Mouse (Mus musculus): ENCODE results near the gene Triobp. TPM values are rescaled to one million over a fixed set of nuclear protein-coding genes. Genes with fewer than 3 reads are reported as not detected.
A peak's percentile ranks its signal among the peaks of the same experiment; 100 is the strongest.

Gene Triobp
- total and polyA plus RNA-seq, 2 experiments from 2014 or later: 19.1 to 45.3 TPM

DNA sequence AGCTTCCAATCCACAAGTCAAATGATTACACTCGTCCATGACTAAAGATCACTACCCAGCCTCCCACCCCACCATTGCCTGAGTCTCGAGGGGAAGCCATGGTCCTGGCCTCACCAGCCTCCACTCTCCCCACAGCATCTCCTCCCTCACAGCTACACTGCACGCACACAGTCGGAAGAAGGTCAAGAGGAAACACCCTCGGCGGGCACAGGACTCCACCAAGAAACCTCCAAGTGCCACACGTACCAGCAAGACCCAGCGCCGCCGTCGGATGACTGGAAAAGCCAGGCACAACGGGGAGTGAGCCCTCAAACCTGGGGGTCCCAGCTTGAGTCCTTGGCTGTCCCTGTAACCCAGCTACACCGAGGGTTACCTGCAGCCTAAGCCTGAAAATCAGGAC, 7.2 kb upstream of the Triobp start:
- Histone ChIP-seq H3K36me3 (replicated peaks; ENCODE audit: control insufficient read depth, insufficient read depth, low read length) (peaks cover 44% of the 10 kb centered on the region), H3K4me2 (ENCODE audit: low read depth, low read length) (no peak overlapping the region), H3K27me3 (ENCODE audit: control insufficient read depth, insufficient read depth, low read length) (no peaks in the 10 kb centered on the region), H3K9ac (replicated peaks; ENCODE audit: low read depth, low read length) (no peak overlapping the region), H3K9me3 (replicated peaks; ENCODE audit: control insufficient read depth, low read length) (no peaks in the 10 kb centered on the region), H3K4me3 (ENCODE audit: low read depth, low read length) (no peak overlapping the region), H3K27ac (ENCODE audit: low read depth) (no peak overlapping the region), H3K4me1 (ENCODE audit: control insufficient read depth, insufficient read depth) (peaks cover 9% of the 10 kb centered on the region; the same call in 1 of the 2 replicates)
- no peak for ATAC-seq (ENCODE audit: insufficient read depth, low read depth)
- DNase-seq (ENCODE audit: low spot score): no peak
- TF ChIP-seq EP300 (IDR thresholded peaks at IDR 0.05; ENCODE audit: low read depth) (no peak), CTCF (IDR thresholded peaks at IDR 0.05; ENCODE audit: low read depth) (no peak)
- 89% methylated on average over 13 of the region's 13 CpGs for WGBS

DNA sequence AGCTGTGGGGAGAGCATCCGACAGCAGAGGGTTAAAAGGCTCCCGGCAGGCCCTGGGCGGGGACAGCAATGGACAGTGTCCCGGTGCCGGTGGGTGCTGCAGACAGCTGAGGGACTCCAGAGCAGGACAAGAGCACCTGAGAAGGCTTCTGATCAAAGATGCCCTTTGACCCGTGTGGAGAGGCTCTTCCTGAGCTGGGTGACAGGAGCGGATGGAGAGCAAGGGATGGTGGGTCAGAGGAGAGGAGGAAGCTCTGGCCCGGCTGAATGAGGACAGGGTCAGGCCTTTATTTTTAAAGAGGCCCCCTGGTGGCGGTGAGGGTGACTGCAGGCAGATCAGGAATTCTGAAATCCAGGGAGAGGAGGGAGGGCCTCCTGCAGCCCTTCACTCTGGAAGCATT, 4.9 kb upstream of the Triobp start:
- H3K9me3 ChIP-seq (replicated peaks; ENCODE audit: control insufficient read depth, low read length): no peaks in the 10 kb centered on the region
- H3K27me3 ChIP-seq (ENCODE audit: control insufficient read depth, insufficient read depth, low read length): 0 out of 2 replicates have a peak, but pooled peaks cover 5% of the 10 kb centered on the region
- H3K27ac ChIP-seq (ENCODE audit: low read depth): no peak overlapping the region
- no peak overlapping the region for H3K9ac ChIP-seq (replicated peaks; ENCODE audit: low read depth, low read length)
- TF ChIP-seq CTCF (IDR thresholded peaks at IDR 0.05; ENCODE audit: low read depth) (peak; percentile 74), EP300 (IDR thresholded peaks at IDR 0.05; ENCODE audit: low read depth) (no peak)
- peak overlapping the region; percentile 40 for H3K4me3 ChIP-seq (ENCODE audit: low read depth, low read length)
- 0 out of 2 replicates have a peak, but pooled peaks cover 2% of the 10 kb centered on the region for H3K4me1 ChIP-seq (ENCODE audit: control insufficient read depth, insufficient read depth)
- ATAC-seq (ENCODE audit: insufficient read depth, low read depth) (peak; percentile 66), DNase-seq (ENCODE audit: low spot score) (peak; percentile 75)
- H3K36me3 ChIP-seq (replicated peaks; ENCODE audit: control insufficient read depth, insufficient read depth, low read length): peaks cover 39% of the 10 kb centered on the region
- peak overlapping the region; percentile 60 for H3K4me2 ChIP-seq (ENCODE audit: low read depth, low read length)
- 2% methylated on average over 9 of the region's 9 CpGs for WGBS

DNA sequence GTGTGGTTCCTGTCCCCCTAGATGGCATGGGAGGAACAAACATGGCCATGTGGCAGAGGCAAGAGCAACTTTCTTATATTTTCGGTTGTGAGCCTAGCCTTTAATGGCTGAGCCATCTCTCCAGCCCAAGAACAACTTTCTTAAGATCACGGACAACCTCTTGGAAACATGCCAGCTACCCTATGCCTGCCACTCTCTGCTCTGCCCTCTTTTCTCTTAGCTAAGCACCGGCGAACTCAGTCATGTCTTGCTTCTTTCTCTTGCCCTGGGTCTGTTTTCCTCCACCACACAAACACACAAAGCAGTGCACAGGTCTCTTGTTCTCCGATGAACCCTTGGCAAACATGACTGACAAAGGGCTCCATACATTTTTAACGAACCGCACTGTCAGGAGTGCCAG, 1.3 kb upstream of the Triobp start:
- DNase-seq (ENCODE audit: low spot score): no peak
- H3K9me3 ChIP-seq (replicated peaks; ENCODE audit: control insufficient read depth, low read length): no peaks in the 10 kb centered on the region
- peaks cover 3% of the 10 kb centered on the region; the same call in 1 of the 2 replicates for H3K36me3 ChIP-seq (replicated peaks; ENCODE audit: control insufficient read depth, insufficient read depth, low read length)
- no peak overlapping the region for H3K4me2 ChIP-seq (ENCODE audit: low read depth, low read length)
- H3K9ac ChIP-seq (replicated peaks; ENCODE audit: low read depth, low read length): no peak overlapping the region
- 71% methylated on average over 7 of the region's 7 CpGs for WGBS
- no peak for TF ChIP-seq CTCF (IDR thresholded peaks at IDR 0.05; ENCODE audit: low read depth)
- no peak for TF ChIP-seq EP300 (IDR thresholded peaks at IDR 0.05; ENCODE audit: low read depth)
- no peak for ATAC-seq (ENCODE audit: insufficient read depth, low read depth)
- 0 out of 2 replicates have a peak, but pooled peaks cover 5% of the 10 kb centered on the region for H3K27me3 ChIP-seq (ENCODE audit: control insufficient read depth, insufficient read depth, low read length)
- H3K4me3 ChIP-seq (ENCODE audit: low read depth, low read length): no peak overlapping the region
- 0 out of 2 replicates have a peak, but pooled peaks cover 6% of the 10 kb centered on the region for H3K4me1 ChIP-seq (ENCODE audit: control insufficient read depth, insufficient read depth)
- no peak overlapping the region for H3K27ac ChIP-seq (ENCODE audit: low read depth)

DNA sequence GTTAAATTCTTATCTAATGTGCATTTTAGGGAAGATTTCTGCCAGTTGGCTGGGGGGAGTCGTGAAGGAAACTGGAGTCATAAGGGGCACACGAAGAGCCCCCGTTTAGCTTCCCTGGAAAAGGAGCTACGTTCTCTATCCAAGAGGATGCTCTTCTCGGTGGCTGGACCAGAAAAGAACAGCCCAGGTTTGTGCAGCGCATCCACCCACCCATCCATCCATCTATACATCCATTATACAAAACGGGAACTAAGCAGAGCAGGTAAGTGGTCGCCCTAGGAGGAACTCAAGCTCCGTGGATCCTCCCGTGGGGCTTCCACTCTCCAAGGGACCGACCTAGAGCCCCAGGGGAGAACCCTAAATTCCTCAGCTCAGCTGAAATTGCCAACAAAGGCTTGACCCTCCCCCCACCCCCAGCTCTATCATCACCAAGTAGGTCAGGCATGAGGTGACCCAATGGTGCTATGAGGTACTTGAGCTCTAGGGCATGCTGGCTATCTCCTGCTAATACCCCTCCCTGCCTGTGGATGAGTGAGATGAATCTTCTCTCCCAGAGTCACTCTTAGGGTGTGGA, 715 bp downstream of the Triobp start:
- Histone ChIP-seq H3K27ac (ENCODE audit: low read depth) (no peak overlapping the region), H3K27me3 (ENCODE audit: control insufficient read depth, insufficient read depth, low read length) (0 out of 2 replicates have a peak, but pooled peaks cover 5% of the 10 kb centered on the region), H3K9me3 (replicated peaks; ENCODE audit: control insufficient read depth, low read length) (no peaks in the 10 kb centered on the region), H3K4me1 (ENCODE audit: control insufficient read depth, insufficient read depth) (0 out of 2 replicates have a peak, but pooled peaks cover 3% of the 10 kb centered on the region), H3K9ac (replicated peaks; ENCODE audit: low read depth, low read length) (no peak overlapping the region; the same call in 1 of the 2 replicates), H3K4me2 (ENCODE audit: low read depth, low read length) (peak overlapping the region; percentile 64), H3K36me3 (replicated peaks; ENCODE audit: control insufficient read depth, insufficient read depth, low read length) (no peaks in the 10 kb centered on the region), H3K4me3 (ENCODE audit: low read depth, low read length) (peak overlapping the region; percentile 40)
- TF ChIP-seq CTCF (IDR thresholded peaks at IDR 0.05; ENCODE audit: low read depth) (no peak), EP300 (IDR thresholded peaks at IDR 0.05; ENCODE audit: low read depth) (no peak)
- 8% methylated on average over 11 of the region's 11 CpGs for WGBS
- DNase-seq (ENCODE audit: low spot score): no peak
- ATAC-seq (ENCODE audit: insufficient read depth, low read depth): no peak

DNA sequence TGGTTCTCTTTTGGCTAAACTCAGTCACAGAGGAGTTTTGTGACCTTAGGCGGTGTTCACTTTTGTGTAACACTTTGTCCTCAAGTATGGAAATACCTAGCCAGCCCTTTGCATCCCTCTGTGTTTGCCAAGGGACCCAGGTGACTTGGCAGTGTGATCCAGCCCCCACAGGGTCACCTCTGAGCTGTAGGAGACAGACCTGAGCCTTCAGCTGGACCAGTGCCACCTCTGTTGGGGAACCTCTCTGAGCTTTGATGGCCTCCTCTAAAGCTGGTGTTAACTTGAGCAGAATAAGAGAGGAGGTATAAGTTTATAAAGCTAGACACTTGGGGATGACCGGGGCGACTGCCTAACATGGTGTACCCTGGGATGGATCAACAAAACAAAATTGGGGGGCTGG, 1.4 kb downstream of the Triobp start:
- no peak for TF ChIP-seq CTCF (IDR thresholded peaks at IDR 0.05; ENCODE audit: low read depth)
- no peak for TF ChIP-seq EP300 (IDR thresholded peaks at IDR 0.05; ENCODE audit: low read depth)
- Histone ChIP-seq H3K27me3 (ENCODE audit: control insufficient read depth, insufficient read depth, low read length) (0 out of 2 replicates have a peak, but pooled peaks cover 5% of the 10 kb centered on the region), H3K4me2 (ENCODE audit: low read depth, low read length) (no peak overlapping the region), H3K9me3 (replicated peaks; ENCODE audit: control insufficient read depth, low read length) (no peaks in the 10 kb centered on the region), H3K9ac (replicated peaks; ENCODE audit: low read depth, low read length) (no peak overlapping the region), H3K36me3 (replicated peaks; ENCODE audit: control insufficient read depth, insufficient read depth, low read length) (no peaks in the 10 kb centered on the region), H3K4me1 (ENCODE audit: control insufficient read depth, insufficient read depth) (0 out of 2 replicates have a peak, but pooled peaks cover 3% of the 10 kb centered on the region), H3K4me3 (ENCODE audit: low read depth, low read length) (no peak overlapping the region), H3K27ac (ENCODE audit: low read depth) (no peak overlapping the region)
- no peak for ATAC-seq (ENCODE audit: insufficient read depth, low read depth)
- WGBS: 96% methylated on average over 3 of the region's 3 CpGs
- DNase-seq (ENCODE audit: low spot score): no peak

DNA sequence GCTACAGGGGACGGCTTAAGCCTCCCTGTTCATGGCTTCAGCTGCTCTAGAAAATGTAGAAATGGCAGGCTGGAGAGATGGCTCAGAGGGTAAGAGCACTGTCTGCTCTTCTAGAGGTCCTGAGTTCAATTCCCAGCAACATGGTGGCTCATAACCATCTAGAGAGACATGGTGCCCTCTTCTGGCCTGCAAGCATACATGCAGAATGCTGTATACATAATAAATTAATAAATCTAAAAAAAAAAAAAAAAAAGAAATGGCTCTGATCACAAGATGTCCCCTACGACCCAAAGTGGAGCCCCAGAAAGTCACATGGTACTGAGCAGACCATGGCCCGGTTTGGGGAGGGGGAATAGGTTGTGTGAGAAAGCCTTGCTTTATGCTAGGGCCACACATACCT, 8.1 kb downstream of the Triobp start:
- Histone ChIP-seq H3K27ac (ENCODE audit: low read depth) (no peak overlapping the region), H3K4me3 (ENCODE audit: low read depth, low read length) (no peak overlapping the region), H3K4me1 (ENCODE audit: control insufficient read depth, insufficient read depth) (no peaks in the 10 kb centered on the region), H3K9me3 (replicated peaks; ENCODE audit: control insufficient read depth, low read length) (no peaks in the 10 kb centered on the region), H3K36me3 (replicated peaks; ENCODE audit: control insufficient read depth, insufficient read depth, low read length) (no peaks in the 10 kb centered on the region), H3K27me3 (ENCODE audit: control insufficient read depth, insufficient read depth, low read length) (no peaks in the 10 kb centered on the region), H3K4me2 (ENCODE audit: low read depth, low read length) (no peak overlapping the region), H3K9ac (replicated peaks; ENCODE audit: low read depth, low read length) (no peak overlapping the region)
- 78% methylated on average over 3 of the region's 3 CpGs for WGBS
- DNase-seq (ENCODE audit: low spot score) (no peak), ATAC-seq (ENCODE audit: insufficient read depth, low read depth) (no peak)
- TF ChIP-seq CTCF (IDR thresholded peaks at IDR 0.05; ENCODE audit: low read depth) (no peak), EP300 (IDR thresholded peaks at IDR 0.05; ENCODE audit: low read depth) (no peak)

Measured in heart, postnatal 0 days (tissue).